Mouse (Mus musculus) adrenal gland, postnatal 25 days (tissue): ENCODE measurements around the gene Nat8f4. TPM values are rescaled to one million over a fixed set of nuclear protein-coding genes. Genes with fewer than 3 reads are reported as not detected.
"Not testable (repeated sequence)": the region's sequence is repeated elsewhere in the genome, so short reads cannot be mapped to it uniquely, and the experiment has no call there.

ENCODE experiments used
- DNase-seq: peaks from one replicate; pipeline ENCODE4 v3.0.0; 2021; ENCODE audit warnings: mixed read lengths
- long read RNA-seq: library from polyadenylated mRNA; stranded (forward); transcript quantifications from one replicate; pipeline ENCODE4 v2.0.0, GENCODE M21; 2021
- total RNA-seq: library from RNA; stranded (reverse); gene quantifications from 2 replicates; pipeline ENCODE4 v1.2.3, GENCODE M21; 2021

The Nat8f4 gene
- total RNA-seq, result 13.8 and 22.7 TPM in 2 replicates
- long read RNA-seq, partial matches to known transcripts, result 1 of 9 reads
- long read RNA-seq, other reads (novel, unspliced or antisense), result 4 of 9 reads

- peak; percentile 85 for DNase-seq
Measured at GRCm38 (mm10) chr6:85904642-85905061, at the start of gene Nat8f4. Nat8f4 (minus strand) TSS chr6:85904884.

GRCm38 (mm10) chr6:85948549-85948948 lies 43.9 kb upstream of the Nat8f4 start:
- no peak for DNase-seq

GRCm38 (mm10) chr6:85942469-85942868 lies 37.8 kb upstream of the Nat8f4 start:
- no peak for DNase-seq

- no peak for DNase-seq
Measured at GRCm38 (mm10) chr6:85938701-85939100, 34.0 kb upstream of the Nat8f4 start.

GRCm38 (mm10) chr6:85936508-85937465 lies 32.1 kb upstream of the Nat8f4 start:
- DNase-seq, result peak; percentile 82

GRCm38 (mm10) chr6:85935646-85936045 lies 31.0 kb upstream of the Nat8f4 start:
- no peak for DNase-seq

GRCm38 (mm10) chr6:85934047-85934446 lies 29.4 kb upstream of the Nat8f4 start:
- DNase-seq, result no peak

GRCm38 (mm10) chr6:85929312-85929711 lies 24.6 kb upstream of the Nat8f4 start:
- no peak for DNase-seq

GRCm38 (mm10) chr6:85927476-85928464 lies 23.1 kb upstream of the Nat8f4 start:
- no peak for DNase-seq

- no peak for DNase-seq
Measured at GRCm38 (mm10) chr6:85926709-85927108, 22.0 kb upstream of the Nat8f4 start.

GRCm38 (mm10) chr6:85923643-85924042 lies 19.0 kb upstream of the Nat8f4 start:
- no peak for DNase-seq

GRCm38 (mm10) chr6:85919401-85919800 lies 14.7 kb upstream of the Nat8f4 start:
- no peak for DNase-seq

- DNase-seq, result not testable (repeated sequence)
Measured at GRCm38 (mm10) chr6:85918341-85918740, 13.7 kb upstream of the Nat8f4 start.

GRCm38 (mm10) chr6:85916596-85916995 lies 11.9 kb upstream of the Nat8f4 start:
- no peak for DNase-seq

GRCm38 (mm10) chr6:85915539-85916513 lies 11.1 kb upstream of the Nat8f4 start, which contains the start of gene Nat8f1:
Nat8f1 (minus strand) TSS chr6:85915687.
- peak; percentile 85 for DNase-seq

GRCm38 (mm10) chr6:85915141-85915538 lies 10.5 kb upstream of the Nat8f4 start:
- no peak for DNase-seq

- no peak for DNase-seq
Measured at GRCm38 (mm10) chr6:85911587-85911986, 6.9 kb upstream of the Nat8f4 start, which contains the start of gene Tprkb. Tprkb (plus strand) TSS chr6:85911865.

- no peak for DNase-seq
Measured at GRCm38 (mm10) chr6:85909704-85910103, 5.0 kb upstream of the Nat8f4 start.

GRCm38 (mm10) chr6:85908341-85908740 lies 3.7 kb upstream of the Nat8f4 start:
- DNase-seq, result no peak

GRCm38 (mm10) chr6:85906911-85907351 lies 2.2 kb upstream of the Nat8f4 start:
- peak; percentile 60 for DNase-seq

GRCm38 (mm10) chr6:85902303-85902702 lies 2.4 kb downstream of the Nat8f4 start:
- DNase-seq, result no peak
